Mouse (Mus musculus): Measurements from ENCODE around the gene Ccl9. TPM values are rescaled to one million over a fixed set of nuclear protein-coding genes. Genes with fewer than 3 reads are reported as not detected.

The Ccl9 gene
- polyA plus RNA-seq, 1 experiment from 2014 or later = 2.1 TPM

DNA sequence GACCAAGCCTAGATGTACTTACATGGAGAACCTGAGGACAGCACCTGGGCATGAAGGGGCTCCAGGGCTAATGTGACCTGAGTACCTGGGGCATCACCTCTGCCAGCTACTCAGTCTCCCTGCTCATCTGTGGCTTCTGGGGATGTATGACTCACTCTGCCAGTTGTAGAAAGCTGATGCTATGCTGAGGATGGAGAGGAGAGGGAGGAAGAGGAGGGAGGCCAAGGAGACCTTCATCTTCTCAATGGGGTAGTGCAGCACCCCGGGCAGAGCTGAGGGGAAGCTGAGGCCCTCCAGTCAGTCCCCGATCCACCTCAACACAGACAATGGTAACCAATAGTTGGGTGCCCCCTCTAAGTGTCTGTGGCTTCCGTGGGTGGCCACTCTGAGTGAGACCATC, 9.7 kb downstream of the Ccl9 start:
- Histone ChIP-seq H3K27ac (no peak overlapping the region), H3K9ac (no peak overlapping the region), H3K9me3 (ENCODE audit: control insufficient read depth, low read length) (no peaks in the 10 kb centered on the region), H3K36me3 (replicated peaks; ENCODE audit: control insufficient read depth, insufficient read depth) (no peaks in the 10 kb centered on the region), H3K4me2 (replicated peaks) (no peak overlapping the region), H3K4me1 (replicated peaks; ENCODE audit: control insufficient read depth, insufficient read depth, low read length) (no peaks in the 10 kb centered on the region), H3K27me3 (ENCODE audit: control insufficient read depth, insufficient read depth, low read length) (no peaks in the 10 kb centered on the region), H3K4me3 (replicated peaks; ENCODE audit: low read length) (no peak overlapping the region)
- 83% methylated on average over 3 of the region's 3 CpGs for WGBS
- DNase-seq (ENCODE audit: low spot score) = no peak
- no peak for ATAC-seq (ENCODE audit: low FRiP score)

DNA sequence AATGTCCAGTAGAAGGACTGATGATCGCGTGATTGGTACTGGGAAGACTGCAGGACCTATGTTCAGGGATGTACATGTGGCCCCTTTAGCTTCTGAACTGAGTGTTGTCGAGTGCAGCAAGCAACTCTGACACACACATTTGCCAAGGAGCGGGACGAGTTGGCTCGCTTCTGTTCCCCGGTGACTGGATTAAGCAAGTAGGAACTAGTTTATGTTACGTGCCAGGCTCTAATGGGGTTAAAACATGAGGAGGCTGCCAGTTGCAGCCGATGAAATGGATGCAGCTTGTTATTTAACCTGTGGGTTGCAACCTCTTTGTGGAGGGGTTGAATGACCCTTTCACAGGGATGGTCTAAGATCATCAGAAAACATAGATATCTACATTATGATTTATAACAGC, 10.4 kb downstream of the Ccl9 start:
- 94% methylated on average over 9 of the region's 9 CpGs for WGBS
- ATAC-seq (ENCODE audit: low FRiP score) (no peak), DNase-seq (ENCODE audit: low spot score) (no peak)
- Histone ChIP-seq H3K27ac (no peak overlapping the region), H3K4me3 (replicated peaks; ENCODE audit: low read length) (no peak overlapping the region), H3K9me3 (ENCODE audit: control insufficient read depth, low read length) (no peaks in the 10 kb centered on the region), H3K4me1 (replicated peaks; ENCODE audit: control insufficient read depth, insufficient read depth, low read length) (no peaks in the 10 kb centered on the region), H3K36me3 (replicated peaks; ENCODE audit: control insufficient read depth, insufficient read depth) (no peaks in the 10 kb centered on the region), H3K4me2 (replicated peaks) (no peak overlapping the region), H3K9ac (no peak overlapping the region), H3K27me3 (ENCODE audit: control insufficient read depth, insufficient read depth, low read length) (no peaks in the 10 kb centered on the region)

DNA sequence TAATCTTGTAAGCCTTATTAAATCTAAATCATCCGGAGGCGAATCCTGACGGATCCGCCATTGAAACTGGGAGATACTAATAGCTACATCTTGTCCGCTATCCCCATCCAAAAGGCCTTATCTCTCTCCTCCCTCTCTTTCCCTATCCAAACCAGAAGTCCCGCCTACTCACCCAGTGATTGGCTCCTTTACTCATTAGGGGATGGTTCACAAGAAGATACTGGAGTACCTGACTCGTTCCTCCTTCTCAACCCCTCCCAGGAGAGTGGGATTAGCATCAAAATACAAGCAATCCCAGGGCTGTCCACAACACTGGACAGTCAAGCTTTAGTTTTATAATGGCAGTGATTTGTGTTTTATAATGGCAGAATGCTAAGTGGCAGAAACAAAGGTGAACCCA, 11.1 kb downstream of the Ccl9 start:
- Histone ChIP-seq H3K4me1 (replicated peaks; ENCODE audit: control insufficient read depth, insufficient read depth, low read length) (no peaks in the 10 kb centered on the region), H3K9ac (no peak overlapping the region), H3K4me2 (replicated peaks) (no peak overlapping the region), H3K9me3 (ENCODE audit: control insufficient read depth, low read length) (no peaks in the 10 kb centered on the region), H3K27ac (no peak overlapping the region), H3K4me3 (replicated peaks; ENCODE audit: low read length) (no peak overlapping the region), H3K36me3 (replicated peaks; ENCODE audit: control insufficient read depth, insufficient read depth) (no peaks in the 10 kb centered on the region), H3K27me3 (ENCODE audit: control insufficient read depth, insufficient read depth, low read length) (no peaks in the 10 kb centered on the region)
- no peak for ATAC-seq (ENCODE audit: low FRiP score)
- DNase-seq (ENCODE audit: low spot score) = no peak
- WGBS = 76% methylated on average over 7 of the region's 7 CpGs

DNA sequence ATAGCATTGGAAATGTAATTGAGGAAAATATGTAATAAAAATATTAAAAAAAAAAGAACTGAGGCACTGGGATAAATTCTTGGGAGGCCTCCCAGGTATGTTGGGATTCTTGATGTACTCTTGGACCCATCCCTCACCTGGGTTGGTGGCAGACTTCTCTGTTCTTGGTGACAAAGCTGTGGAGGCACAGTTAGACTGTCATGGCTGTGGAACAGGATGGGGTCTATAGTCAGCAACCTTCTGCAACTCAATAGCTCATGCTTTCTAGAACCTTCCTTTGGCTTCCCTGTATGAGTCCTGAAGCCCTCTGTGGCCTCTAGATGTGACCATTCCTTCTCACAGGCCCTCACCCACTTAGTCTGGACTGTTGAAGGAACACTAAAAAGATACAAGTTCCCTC, 11.8 kb downstream of the Ccl9 start:
- Histone ChIP-seq H3K4me1 (replicated peaks; ENCODE audit: control insufficient read depth, insufficient read depth, low read length) (no peaks in the 10 kb centered on the region), H3K36me3 (replicated peaks; ENCODE audit: control insufficient read depth, insufficient read depth) (no peaks in the 10 kb centered on the region), H3K4me3 (replicated peaks; ENCODE audit: low read length) (no peak overlapping the region), H3K27me3 (ENCODE audit: control insufficient read depth, insufficient read depth, low read length) (no peaks in the 10 kb centered on the region), H3K27ac (no peak overlapping the region), H3K9me3 (ENCODE audit: control insufficient read depth, low read length) (no peaks in the 10 kb centered on the region), H3K9ac (no peak overlapping the region), H3K4me2 (replicated peaks) (no peak overlapping the region)
- DNase-seq (ENCODE audit: low spot score) (no peak), ATAC-seq (ENCODE audit: low FRiP score) (no peak)

DNA sequence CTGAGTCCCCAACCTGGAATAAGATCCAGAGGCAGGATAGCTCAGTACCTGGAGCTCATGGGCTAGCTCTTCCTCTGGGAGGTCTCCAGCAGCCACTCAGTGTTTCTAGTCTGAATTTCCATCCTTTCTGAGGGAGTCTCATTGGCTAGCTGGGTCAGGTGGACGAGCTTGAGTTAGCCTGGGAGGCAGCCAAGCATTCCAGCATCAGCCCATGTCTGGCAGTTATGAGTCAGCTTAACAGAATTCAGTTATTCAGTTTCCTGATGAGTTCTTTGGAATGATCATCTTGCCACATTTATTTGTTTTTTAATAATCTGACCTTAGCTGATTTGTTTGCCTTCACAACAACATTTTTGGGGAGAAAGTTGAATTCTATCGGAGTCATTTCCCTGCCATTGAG, 14.7 kb downstream of the Ccl9 start:
- 82% methylated on average over 2 of the region's 2 CpGs for WGBS
- Histone ChIP-seq H3K4me2 (replicated peaks) (no peak overlapping the region), H3K36me3 (replicated peaks; ENCODE audit: control insufficient read depth, insufficient read depth) (no peaks in the 10 kb centered on the region), H3K4me1 (replicated peaks; ENCODE audit: control insufficient read depth, insufficient read depth, low read length) (no peaks in the 10 kb centered on the region), H3K27me3 (ENCODE audit: control insufficient read depth, insufficient read depth, low read length) (no peaks in the 10 kb centered on the region), H3K9ac (no peak overlapping the region), H3K9me3 (ENCODE audit: control insufficient read depth, low read length) (no peaks in the 10 kb centered on the region), H3K4me3 (replicated peaks; ENCODE audit: low read length) (no peak overlapping the region), H3K27ac (no peak overlapping the region)
- no peak for DNase-seq (ENCODE audit: low spot score)
- no peak for ATAC-seq (ENCODE audit: low FRiP score)

DNA sequence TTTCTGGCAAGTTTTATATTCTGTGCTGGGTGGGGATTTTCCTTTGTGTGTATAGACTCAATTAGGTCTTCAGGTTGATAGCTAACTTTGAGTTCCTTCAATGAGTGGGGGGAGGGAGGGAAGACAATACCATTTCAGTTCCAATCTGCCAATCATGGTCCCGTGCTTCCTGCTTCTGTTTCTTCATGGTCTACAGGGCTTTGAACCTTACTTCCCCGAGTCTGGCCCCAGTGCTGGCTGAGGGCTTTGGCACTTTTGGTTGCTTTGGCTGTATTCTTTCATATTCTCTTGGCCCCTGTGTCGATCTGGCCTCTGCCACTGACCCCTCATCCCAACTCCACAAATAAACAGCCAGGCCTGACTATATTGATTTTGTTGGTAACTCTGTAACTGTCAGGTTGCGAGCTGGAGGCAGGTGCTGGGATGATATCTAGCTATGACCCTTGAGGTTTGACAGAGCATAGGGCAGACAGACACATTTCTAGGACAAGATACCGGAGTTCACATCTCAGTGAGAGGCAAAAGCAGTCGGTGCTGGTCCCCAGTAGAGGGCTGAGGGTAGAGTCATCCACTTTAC, 16.0 kb downstream of the Ccl9 start:
- H3K36me3 ChIP-seq (replicated peaks; ENCODE audit: control insufficient read depth, insufficient read depth) = no peaks in the 10 kb centered on the region
- no peaks in the 10 kb centered on the region for H3K9me3 ChIP-seq (ENCODE audit: control insufficient read depth, low read length)
- no peak overlapping the region for H3K4me2 ChIP-seq (replicated peaks)
- no peak overlapping the region for H3K9ac ChIP-seq
- no peaks in the 10 kb centered on the region for H3K4me1 ChIP-seq (replicated peaks; ENCODE audit: control insufficient read depth, insufficient read depth, low read length)
- H3K27ac ChIP-seq = no peak overlapping the region
- H3K27me3 ChIP-seq (ENCODE audit: control insufficient read depth, insufficient read depth, low read length) = no peaks in the 10 kb centered on the region
- DNase-seq (ENCODE audit: low spot score) = no peak
- ATAC-seq (ENCODE audit: low FRiP score) = no peak
- no peak overlapping the region for H3K4me3 ChIP-seq (replicated peaks; ENCODE audit: low read length)
- WGBS = 69% methylated on average over 6 of the region's 6 CpGs

DNA sequence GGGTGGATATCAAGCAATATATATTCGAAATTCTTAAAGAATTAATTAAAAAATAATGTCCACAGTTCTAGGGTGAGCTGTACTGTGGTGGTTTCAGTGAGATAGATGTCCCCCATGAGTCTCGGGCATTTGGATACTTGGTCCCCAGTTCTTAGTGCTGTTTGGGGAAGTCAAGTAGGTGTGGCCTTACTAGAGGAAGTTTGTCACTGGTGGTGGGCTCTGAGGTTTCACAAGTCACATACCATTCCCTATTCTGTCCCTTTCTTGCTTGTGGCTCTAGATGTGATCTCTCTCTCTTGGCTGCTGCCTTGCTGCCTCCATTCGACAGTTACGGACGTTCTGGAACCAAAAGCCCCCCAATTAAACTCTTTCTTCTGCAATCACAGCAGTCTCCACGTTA, 18.0 kb downstream of the Ccl9 start:
- Histone ChIP-seq H3K4me2 (replicated peaks) (no peak overlapping the region), H3K4me3 (replicated peaks; ENCODE audit: low read length) (no peak overlapping the region), H3K4me1 (replicated peaks; ENCODE audit: control insufficient read depth, insufficient read depth, low read length) (no peaks in the 10 kb centered on the region), H3K27me3 (ENCODE audit: control insufficient read depth, insufficient read depth, low read length) (no peaks in the 10 kb centered on the region), H3K36me3 (replicated peaks; ENCODE audit: control insufficient read depth, insufficient read depth) (no peaks in the 10 kb centered on the region), H3K9me3 (ENCODE audit: control insufficient read depth, low read length) (no peaks in the 10 kb centered on the region), H3K27ac (no peak overlapping the region), H3K9ac (no peak overlapping the region)
- ATAC-seq (ENCODE audit: low FRiP score) = no peak
- WGBS = 79% methylated on average over 6 of the region's 6 CpGs
- no peak for DNase-seq (ENCODE audit: low spot score)

DNA sequence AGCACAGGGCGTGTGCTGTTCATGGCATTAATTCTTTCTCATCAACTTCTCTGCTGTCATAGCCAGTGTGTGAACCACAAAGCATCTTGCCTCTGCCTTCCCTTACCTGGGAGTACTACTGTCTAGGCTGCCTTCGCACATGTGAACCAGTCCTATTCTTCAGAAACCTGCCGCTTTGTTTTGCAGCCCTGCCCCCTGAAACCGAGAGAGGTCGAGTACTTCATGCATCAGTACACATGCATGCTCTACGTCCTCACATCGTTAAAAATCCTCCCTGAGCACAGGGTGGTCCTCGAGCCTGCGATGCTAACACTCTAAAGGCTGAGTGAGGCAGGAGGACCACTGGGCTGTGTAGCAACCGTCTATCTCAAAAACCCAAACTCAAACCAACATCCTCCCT, 21.4 kb downstream of the Ccl9 start:
- Histone ChIP-seq H3K9ac (0 out of 2 replicates have a peak overlapping the region, but pooled peaks have one; percentile 3), H3K27me3 (ENCODE audit: control insufficient read depth, insufficient read depth, low read length) (no peaks in the 10 kb centered on the region), H3K4me3 (replicated peaks; ENCODE audit: low read length) (no peak overlapping the region), H3K36me3 (replicated peaks; ENCODE audit: control insufficient read depth, insufficient read depth) (no peaks in the 10 kb centered on the region), H3K4me2 (replicated peaks) (no peak overlapping the region), H3K4me1 (replicated peaks; ENCODE audit: control insufficient read depth, insufficient read depth, low read length) (no peaks in the 10 kb centered on the region), H3K9me3 (ENCODE audit: control insufficient read depth, low read length) (no peaks in the 10 kb centered on the region), H3K27ac (no peak overlapping the region)
- DNase-seq (ENCODE audit: low spot score) (no peak), ATAC-seq (ENCODE audit: low FRiP score) (no peak)
- WGBS = 48% methylated on average over 10 of the region's 10 CpGs

DNA sequence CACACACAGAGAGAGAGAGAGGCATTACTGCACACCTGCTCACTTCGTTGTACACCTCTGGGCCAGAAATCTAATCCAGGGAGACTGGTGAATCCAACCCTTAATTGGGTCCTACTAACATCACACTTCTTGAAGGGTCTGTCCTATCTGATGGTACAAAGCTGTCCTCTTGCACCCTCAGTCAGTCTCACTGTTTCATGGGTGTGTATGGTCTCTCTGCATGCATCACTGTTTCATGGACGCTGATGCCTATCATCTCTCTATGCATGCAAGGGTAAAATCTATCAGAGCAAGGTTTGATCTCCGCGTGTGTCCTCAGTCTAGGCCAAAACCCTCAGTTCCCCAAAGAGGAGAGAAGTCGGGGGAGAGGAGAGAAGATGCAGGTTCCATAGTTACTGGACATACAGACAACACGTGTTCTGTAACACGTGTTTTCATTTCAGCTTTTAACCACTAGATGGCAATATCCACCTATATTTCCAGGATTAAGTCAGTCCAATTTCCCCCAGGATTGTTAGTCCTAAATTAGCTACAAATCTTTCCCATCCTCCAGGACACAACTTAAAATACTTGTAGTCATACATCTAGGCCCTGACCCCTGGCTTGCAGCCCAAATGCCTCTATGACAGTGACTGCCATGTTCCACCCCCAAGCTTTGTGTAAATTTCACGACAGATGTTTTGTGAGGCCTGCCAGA, 22.2 kb downstream of the Ccl9 start:
- Histone ChIP-seq H3K4me3 (replicated peaks; ENCODE audit: low read length) (no peak overlapping the region), H3K4me2 (replicated peaks) (peak overlapping the region; percentile 36), H3K9me3 (ENCODE audit: control insufficient read depth, low read length) (no peaks in the 10 kb centered on the region), H3K36me3 (replicated peaks; ENCODE audit: control insufficient read depth, insufficient read depth) (no peaks in the 10 kb centered on the region), H3K27me3 (ENCODE audit: control insufficient read depth, insufficient read depth, low read length) (no peaks in the 10 kb centered on the region), H3K27ac (no peak overlapping the region), H3K4me1 (replicated peaks; ENCODE audit: control insufficient read depth, insufficient read depth, low read length) (no peaks in the 10 kb centered on the region), H3K9ac (0 out of 2 replicates have a peak overlapping the region, but pooled peaks have one; percentile 3)
- 30% methylated on average over 8 of the region's 8 CpGs for WGBS
- peak; percentile 34; the same call in 1 of the 2 replicates for ATAC-seq (ENCODE audit: low FRiP score)
- DNase-seq (ENCODE audit: low spot score) = peak; percentile 93

DNA sequence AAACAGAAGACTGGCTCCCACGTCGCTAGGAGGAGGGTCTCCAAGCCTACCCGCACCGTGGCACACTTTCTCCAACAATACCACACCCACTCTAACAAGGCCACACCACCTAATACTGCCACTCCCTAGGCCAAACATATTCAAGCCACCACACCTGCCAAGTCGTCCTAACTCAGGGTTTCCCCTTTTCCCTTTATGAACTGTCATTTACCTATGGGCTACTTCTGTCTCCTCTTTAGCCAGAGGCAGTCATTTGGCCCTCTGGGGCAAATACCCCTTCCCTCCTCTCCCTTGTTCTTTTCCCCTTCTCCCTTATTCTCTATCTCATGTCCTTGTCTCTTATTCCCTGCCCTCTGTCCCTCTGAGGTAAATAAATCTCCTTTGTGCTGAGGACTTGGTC, 26.8 kb downstream of the Ccl9 start:
- WGBS = 84% methylated on average over 5 of the region's 5 CpGs
- Histone ChIP-seq H3K4me2 (replicated peaks) (no peak overlapping the region), H3K27me3 (ENCODE audit: control insufficient read depth, insufficient read depth, low read length) (no peaks in the 10 kb centered on the region), H3K4me3 (replicated peaks; ENCODE audit: low read length) (no peak overlapping the region), H3K9me3 (ENCODE audit: control insufficient read depth, low read length) (no peaks in the 10 kb centered on the region), H3K4me1 (replicated peaks; ENCODE audit: control insufficient read depth, insufficient read depth, low read length) (no peaks in the 10 kb centered on the region), H3K36me3 (replicated peaks; ENCODE audit: control insufficient read depth, insufficient read depth) (no peaks in the 10 kb centered on the region), H3K9ac (no peak overlapping the region), H3K27ac (no peak overlapping the region)
- ATAC-seq (ENCODE audit: low FRiP score) (no peak), DNase-seq (ENCODE audit: low spot score) (no peak)
